Mouse (Mus musculus) bone marrow, adult 2 months (tissue): ENCODE data around the gene Olfr461.

Experiments used
- CTCF ChIP-seq: fragments of 200-500 bp; IDR thresholded peaks from 2 replicates; pipeline ENCODE4 v1.5.1; 2011; ENCODE audit warnings: low read length, control low read depth; ENCODE audit not compliant: control insufficient read depth, insufficient read depth
- POLR2A ChIP-seq: fragments of 200-500 bp; IDR thresholded peaks from 2 replicates; pipeline ENCODE4 v1.6.1; 2011; ENCODE audit warnings: low read depth, mild to moderate bottlenecking, control low read depth, low read length, borderline replicate concordance; ENCODE audit not compliant: control insufficient read depth

DNA sequence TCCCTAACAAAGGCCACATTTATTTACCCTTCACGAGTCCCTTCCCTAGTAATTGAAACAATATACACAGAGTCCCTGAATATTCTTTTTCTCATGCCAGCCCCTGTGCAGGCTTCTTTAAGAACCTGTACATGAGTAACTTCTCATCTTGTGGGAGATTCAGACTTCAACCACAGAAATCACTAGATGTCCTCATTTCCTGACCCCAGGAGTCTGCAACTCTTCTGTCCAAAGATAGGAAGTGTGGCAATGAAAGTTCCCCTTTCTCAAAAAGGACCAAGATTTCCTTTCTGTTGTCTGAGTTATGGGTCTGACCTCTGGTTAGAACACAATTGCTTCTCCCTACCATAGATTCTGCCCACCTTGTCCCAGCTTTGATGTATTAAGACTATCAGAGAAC, 21.5 kb upstream of the Olfr461 start:
- TF ChIP-seq POLR2A (no peak), CTCF (no peak)
